Mouse (Mus musculus): ENCODE results near the gene Ccr1l1.

Ccr1l1 gene

DNA sequence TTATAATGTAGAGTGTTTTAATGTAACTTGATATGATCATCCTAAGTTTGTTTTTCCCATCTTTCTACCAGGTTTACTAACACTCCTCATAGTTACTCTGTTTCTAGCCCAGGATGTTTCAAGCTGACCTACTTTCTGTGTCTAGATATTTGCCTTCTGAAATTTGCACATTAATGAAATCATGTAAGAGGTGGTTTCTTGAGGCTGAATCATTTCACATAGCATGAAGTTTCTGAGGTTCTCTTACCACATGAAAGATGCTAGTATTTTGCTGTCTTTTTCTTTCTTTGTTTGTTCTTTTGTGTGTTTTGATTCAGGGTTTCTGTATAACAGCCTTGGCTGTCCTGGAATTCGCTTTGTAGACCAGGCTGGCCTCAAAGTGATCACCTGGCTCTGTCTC lies 18.0 kb downstream of the Ccr1l1 start:
- DNase-seq (ENCODE audit: low spot score in 2 of 2) = no peak

DNA sequence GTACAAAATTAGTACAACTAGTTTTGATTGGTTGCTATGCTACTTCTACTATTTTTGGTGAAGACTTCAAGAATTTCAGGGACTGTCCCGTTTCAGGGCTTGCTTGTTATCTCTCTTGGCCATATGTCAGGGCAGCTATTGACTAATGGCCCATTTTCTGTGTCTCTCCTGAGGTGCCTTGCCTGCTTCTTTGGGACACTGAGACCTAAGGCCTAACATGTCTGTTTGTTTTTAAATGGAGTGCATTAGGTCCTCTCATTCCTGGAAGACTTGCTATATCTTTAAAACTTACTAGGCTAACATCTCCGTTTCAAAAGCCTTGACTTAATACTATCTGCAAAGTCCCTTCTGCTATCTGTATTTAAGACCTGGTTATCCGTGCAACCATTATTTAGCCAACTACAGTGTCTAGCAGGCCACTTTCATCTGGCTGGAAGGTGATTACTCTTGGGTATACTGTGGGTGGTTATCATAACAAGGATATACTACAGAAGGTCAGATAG lies 20.2 kb downstream of the Ccr1l1 start:
- no peak for DNase-seq (ENCODE audit: low spot score in 2 of 2)

DNA sequence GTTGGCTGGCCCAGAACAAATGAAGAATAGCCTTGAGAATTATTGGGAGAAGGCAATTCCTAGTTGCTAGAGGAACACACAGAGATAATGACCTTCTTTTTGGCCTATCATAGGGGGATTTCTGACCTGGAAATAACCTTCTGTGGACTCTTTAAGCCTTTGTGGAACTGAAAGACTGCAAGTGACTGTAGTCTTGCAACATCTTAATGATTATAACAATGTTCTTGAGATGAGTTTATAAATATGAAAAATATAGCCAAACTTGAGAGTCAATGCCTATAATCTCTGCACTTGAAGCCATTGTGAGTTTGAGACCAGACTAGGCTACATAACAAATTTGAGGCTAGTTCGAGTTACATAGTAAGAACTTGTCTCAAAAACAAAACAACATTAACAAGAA lies 21.3 kb downstream of the Ccr1l1 start:
- DNase-seq (ENCODE audit: low spot score in 2 of 2) = no peak

DNA sequence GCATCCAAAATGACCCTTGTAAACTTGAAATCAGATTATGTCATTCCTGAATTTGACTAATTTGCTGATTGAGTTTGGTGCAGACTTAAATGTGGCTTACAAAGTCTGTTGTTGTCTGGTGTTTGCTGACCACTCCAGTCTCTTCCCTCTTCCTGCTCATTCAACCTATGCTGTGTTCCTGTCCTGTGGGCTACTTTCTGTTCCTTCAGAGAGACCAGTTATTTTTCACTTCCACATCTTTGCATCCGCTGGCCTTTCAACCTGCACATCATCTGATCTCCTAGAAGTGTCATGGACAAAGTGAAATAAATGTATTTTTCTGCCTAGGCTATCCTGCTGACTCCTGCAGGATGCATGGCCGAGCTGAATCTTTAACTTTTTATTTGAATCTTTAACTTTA lies 24.7 kb downstream of the Ccr1l1 start:
- no peak for DNase-seq (ENCODE audit: low spot score in 2 of 2)

DNA sequence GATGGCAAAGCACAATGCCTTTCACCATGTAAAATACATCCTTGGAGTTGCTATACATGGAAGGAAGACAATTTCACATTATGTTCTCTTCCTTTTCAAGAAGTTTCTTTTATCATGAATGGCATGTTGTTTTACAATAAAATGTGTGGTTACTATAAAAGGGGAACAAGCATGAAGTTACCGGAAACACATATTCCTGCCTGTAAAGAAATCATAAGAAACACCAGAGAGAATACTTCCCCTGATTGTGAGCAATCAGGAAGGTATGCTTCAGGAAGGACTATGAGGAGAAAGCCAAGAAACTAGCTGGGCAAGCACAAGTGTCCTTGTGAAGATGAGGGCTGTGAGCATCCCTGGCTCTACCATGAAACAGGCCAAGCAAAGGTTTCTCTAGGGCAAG lies 27.0 kb downstream of the Ccr1l1 start:
- no peak for DNase-seq (ENCODE audit: low spot score in 2 of 2)

DNA sequence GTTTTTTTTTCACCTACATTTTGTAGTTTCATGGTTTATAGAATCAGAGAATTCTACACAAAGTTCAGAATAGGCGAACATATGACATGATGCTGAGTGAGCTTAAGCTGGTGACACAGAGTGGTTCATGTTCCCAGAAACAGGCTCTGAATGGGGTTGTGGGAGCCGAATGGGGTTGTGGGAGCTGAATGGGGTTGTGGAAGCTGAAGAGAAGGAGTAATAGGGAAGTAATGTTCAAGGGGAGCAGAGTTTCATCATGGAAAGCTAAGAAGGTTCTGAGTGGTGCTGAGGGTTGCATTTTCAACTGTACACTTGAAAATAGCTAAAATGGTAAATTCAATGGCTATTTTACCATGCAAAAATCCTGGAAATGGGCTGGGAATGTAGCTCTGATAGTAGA lies 28.8 kb downstream of the Ccr1l1 start:
- no peak for DNase-seq (ENCODE audit: low spot score in 2 of 2)

DNA sequence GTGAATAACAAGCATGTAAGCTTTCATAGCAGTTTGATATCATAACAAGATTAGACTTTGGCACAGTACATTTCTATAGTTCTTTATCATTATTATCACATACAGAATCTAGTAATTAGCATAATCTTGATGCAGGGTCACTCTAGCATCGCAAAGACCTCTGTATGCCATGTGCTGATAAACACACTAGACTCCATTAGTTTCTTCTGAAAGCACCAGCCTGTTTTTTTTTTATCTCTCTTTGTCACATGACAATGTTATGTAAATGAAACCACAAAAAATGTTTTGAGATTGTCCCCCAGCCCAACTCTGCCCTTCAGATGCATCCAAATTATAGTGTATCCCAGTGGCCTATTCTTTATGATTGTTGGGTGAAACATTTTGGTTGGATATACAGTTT lies 30.4 kb downstream of the Ccr1l1 start:
- DNase-seq (ENCODE audit: low spot score in 2 of 2) = no peak

DNA sequence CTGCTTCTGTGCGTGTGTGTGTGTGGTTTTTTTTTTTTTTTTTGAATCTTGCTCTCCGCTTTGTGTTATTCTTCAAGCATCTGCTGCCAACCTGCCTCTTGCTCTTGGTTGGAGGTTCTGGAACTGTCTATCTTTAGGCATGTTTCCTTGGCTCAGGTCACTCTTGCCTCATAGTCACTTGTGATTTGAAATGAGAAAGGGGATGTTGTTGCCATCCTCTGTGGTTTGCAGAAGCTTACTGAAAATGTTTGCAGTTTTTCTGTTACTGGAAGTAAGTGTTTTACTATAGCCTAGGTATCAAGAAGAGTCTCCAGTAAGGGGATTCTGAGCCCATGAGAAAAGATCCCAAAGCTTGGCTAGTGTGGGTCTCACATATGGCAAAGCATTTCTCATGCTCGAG lies 36.2 kb downstream of the Ccr1l1 start:
- DNase-seq (ENCODE audit: low spot score in 2 of 2) = no peak

DNA sequence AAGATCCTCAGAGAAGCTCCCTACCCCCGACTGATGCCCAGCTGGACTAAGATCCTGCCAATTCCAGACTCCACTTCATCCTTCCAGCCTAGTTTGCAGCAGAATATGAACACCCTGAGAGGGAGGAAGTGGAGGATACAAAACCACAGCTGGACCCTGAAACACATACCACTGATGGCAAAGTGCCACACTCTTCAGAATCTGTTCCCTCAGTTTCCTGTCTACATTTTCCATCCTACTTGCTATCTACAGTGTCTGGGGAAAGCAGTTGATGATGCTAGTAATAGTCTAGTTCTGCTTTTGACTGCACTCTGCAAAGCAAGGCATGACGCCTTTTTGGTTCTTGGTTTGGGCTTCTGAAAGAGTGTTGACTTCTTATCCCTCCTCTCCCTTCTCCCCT lies 36.9 kb downstream of the Ccr1l1 start:
- DNase-seq (ENCODE audit: low spot score in 2 of 2) = peak; percentile 38 to 63

DNA sequence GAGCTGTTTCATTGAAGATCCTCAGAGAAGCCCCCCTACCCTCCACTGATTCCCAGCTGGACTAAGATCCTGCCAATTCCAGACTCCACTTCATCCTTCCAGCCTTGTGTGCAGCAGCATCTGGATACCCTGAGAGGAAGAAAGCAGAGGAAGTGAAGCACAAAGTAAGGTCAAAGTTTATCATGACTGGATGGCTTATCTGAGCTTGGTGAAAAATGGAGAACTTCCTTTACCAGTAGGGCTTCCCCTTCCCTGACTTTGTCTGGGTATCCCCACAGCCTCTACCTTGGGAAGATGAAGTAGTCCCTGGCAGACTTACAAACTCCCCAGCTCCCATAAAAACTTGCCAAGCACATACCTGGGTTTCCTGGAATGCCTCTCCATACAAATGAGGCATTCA lies 37.6 kb downstream of the Ccr1l1 start:
- DNase-seq (ENCODE audit: low spot score in 2 of 2) = no peak

DNA sequence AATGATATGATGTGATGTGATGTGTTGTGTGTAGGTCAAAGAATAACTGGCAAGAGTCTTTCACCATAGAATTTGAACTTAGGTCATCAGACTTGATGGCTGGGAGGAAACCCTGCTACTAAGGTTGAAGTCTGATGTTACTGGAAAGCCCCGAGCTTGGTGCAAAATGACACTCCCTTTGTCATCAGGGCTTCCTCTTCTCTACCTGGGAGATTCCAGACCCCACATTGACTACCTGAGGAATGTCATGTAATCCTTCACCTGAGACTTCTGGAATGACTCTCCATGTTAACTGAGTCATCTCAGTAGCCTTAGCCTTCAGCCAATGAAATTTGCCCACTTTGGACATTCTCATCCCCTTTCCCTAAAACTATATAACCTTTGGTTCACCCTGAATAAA lies 38.0 kb downstream of the Ccr1l1 start:
- DNase-seq (ENCODE audit: low spot score in 2 of 2) = no peak

DNA sequence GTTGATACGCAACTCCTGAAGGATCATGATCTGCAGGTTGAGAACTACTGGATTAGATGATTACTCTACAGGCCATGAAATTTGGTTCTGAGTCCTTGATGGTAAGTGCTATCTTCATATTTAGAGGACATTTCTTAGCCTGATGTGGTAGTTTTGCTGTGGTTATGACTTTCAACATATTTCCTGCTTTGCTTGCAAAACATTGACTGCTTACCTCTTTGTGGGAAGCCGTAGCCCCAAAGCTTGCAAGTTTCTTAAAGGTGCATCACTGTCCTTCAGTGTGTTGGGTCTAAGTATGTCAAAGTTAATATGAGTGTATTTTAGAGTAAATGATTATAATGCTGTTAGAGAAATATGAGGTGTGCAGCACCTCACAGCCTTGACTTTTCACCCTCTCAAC lies 40.2 kb downstream of the Ccr1l1 start:
- DNase-seq (ENCODE audit: low spot score in 2 of 2) = no peak

DNA sequence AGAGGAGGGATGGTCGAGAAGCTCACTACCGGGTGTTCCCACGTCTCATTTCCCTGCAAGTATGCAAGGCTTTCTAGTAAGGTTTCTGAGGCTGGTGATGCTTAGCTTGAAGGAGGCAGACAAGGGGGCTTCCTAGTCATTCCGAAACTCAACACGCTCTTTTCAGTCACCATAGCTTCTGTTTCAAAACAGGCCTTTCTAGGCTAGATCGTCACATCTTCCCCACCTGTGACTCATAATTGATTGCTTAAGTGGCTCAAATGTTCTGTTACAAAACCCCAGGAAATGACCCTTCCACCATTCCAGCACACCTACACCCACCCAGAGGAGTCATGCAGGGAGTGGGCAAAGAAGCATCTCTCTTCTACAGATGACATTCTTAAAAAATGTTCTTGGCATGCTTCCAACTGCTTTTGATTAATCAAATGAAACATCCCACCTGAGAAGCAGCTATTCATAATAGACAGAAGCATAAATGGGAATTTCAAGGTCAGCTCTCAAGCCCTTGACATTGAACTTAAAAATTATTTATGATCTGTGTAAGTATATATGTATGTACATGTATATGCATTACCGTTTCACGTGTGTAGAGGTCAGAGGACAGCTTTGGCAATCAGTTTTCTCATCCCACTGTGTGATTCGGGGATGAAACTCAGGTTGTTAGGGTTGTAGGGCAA lies 41.5 kb downstream of the Ccr1l1 start:
- no peak for DNase-seq (ENCODE audit: low spot score in 2 of 2)

DNA sequence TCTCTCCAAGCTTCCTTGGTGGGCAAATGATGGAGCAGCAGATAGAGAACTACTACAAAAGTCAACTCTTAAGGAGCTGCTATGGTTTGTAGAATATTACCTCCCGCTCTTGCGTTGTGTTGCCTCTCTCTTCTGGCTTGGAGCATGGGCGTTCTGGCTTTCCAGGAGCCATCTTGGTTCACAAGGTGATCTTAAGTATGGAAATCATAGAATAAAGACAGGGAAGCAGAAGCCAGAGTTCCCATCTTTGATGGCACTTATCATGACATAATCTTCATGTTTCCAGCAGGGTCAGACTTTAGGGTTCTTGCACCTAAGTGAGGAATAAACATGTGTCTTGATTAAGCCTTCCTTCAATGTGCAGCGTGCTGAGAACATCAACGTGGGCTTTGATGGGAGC lies 42.4 kb downstream of the Ccr1l1 start:
- DNase-seq (ENCODE audit: low spot score in 2 of 2) = no peak

DNA sequence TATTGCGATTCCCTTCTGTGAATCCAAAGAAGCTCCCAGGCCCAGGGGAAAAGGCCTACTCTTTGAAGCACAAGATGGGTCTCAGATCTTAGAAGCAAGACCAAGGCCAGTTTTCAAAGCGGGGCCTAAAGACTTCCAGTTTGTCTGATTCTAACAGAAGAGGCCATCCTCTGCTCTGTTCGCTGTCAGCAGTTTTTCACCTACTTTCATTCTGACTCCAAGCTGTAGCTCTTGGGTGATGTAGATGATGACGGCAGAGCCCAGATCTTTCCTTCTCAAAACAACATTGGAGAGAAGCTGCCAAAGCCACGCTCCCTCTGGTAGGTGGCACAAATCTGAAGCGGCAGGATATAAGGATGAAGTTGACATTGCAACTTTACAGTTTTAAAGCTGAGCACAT lies 42.9 kb downstream of the Ccr1l1 start:
- DNase-seq (ENCODE audit: low spot score in 2 of 2) = no peak

DNA sequence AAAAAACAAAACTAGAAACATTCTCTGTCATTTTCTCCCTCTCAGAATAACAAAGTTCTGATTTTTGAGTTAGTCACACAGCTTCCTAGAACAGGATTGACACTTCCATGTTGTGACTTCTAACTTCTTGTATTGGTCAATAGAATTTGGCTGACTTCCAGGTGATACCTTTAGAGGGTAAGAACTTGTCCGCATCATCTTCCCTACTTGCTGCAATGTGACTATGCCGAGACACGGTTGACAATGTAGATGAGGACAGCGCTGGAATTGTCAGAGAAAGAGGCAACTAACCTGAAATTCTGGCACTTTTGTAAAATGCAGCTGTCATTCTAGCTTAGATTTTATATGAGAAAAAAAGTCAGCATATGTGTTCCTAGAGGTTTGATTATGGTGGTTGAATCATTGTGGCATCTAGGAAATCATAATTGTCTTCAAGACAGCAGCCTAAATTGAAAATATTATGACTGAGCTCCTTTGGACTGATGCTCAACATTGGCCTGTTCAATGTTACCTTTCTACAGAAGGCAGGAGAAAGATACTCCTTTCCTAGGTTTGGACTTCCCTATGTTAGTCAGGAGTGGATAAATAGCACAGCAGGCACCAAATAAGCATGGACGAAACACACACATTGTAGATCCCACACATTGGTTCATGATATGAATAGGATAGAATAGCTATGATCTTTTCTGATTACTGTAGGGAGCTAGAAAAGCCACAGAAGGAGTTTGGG lies 44.3 kb downstream of the Ccr1l1 start:
- no peak for DNase-seq (ENCODE audit: low spot score in 2 of 2)

DNA sequence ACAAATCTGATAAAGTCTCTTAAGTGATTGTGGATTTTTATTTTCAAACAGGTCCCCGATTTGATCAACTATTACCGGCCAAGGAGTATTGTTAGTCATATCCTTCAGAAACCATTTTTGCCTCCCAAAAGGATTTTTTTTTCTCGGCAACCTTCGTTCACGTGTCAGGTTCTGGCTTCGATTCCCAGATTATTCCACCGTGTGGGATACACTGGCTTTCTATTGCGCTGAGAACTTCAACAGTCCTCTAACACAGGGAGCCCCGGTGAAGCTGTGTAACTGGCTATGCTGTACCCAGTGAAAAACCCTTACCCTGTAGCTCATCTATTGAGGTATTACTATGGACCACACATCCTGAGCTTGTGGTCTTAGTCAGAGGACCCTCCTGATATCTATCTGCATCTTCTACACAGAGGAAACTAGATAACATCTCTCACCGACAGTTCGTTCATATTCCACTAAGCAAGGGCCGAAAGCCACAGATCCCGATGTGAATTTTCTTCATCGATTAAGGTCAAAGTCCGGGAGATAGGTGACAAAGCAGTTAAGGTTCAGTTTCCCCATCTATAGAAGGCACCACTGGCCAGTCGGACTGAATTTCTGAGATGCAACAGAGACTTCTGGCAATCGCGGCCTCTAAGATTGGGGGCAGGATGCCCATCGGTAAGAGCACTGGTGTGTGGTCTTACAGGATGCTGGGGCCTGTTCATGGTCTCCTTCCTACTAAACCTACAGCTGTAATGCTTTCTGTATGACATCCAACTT lies 45.1 kb downstream of the Ccr1l1 start:
- DNase-seq (ENCODE audit: low spot score in 2 of 2) = no peak

DNA sequence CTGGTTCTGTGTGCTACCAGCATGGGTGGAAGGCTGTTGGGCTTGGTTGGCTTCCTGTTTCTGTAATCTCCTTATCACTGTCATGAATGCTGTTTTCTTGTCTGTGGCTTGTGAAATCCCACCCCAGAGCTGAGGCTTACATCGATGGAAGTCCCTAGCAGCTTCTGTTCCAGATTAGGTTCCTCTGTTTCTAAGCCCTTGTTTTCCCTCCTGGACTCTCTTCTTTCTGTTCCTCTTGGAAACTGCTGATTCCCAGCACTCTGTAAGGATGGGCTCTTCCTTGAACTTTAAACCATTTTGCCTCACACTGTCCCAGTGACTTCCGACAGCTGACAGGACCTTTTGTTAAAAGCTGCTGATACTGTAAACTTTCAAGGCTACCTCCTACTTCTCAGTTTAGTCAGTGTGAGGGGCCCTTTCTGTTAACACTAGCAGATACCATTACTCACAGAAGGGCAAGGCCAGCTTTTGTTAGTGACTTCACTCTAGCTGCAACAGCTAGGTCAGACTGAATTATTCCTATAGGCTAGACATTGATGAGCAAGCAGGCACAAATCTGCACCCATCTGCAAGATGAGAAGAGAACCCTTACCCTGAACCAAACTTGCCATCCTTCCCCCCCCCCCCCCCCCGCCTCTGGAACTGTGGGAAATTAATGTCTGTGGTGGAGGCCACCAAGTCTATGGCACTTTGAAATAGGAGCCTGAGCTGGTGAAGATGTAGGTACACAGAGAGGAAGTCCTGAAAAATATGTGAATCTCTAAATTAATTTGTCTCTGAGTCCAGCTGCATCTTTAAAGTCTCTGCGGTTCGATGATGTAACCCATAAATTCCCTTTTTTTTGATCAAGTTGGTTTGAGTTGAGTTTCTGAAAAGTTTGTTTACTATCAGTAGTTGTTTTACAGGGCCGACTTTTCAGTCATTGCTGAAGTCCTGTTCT lies 46.2 kb downstream of the Ccr1l1 start:
- peak; percentile 31 to 77 for DNase-seq (ENCODE audit: low spot score in 2 of 2)

DNA sequence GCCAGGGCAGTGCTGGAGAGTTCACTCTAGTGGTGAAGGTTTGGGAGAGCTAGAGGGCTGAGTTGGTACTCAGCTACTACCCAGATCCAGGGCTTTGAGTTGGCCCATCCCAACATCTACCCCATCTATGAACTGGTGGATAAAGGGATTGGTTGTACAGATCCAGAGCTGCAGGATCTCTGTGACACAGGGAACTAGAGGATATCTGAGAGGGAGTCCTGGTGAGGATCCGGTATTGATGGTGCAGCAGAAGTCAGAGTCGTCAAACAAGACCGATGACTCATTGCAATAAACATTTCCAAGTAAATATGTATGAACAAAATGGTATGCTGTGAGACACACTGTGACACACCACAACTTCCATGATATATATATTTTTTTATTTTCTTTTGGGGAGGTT lies 47.3 kb downstream of the Ccr1l1 start:
- DNase-seq (ENCODE audit: low spot score in 2 of 2) = no peak

DNA sequence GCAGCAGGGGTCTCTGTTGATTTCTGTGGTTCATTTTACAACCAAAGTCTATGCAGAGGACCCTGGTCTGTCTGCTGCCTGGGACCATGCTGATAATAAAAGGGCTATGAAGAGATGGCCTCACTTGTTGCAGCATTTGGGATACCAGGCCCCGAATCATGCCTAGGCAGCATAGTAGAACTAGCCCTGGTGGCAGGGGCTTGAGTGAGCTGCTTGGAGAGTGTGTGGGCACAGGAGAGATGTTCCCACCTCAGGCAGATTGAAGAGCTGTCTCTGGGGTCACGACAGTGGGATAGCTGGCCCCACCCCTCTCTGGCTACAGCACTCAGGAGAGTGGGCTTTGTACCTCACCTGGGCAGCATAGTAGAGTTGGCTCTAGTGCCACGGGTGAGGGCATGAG lies 47.7 kb downstream of the Ccr1l1 start:
- no peak for DNase-seq (ENCODE audit: low spot score in 2 of 2)

DNA sequence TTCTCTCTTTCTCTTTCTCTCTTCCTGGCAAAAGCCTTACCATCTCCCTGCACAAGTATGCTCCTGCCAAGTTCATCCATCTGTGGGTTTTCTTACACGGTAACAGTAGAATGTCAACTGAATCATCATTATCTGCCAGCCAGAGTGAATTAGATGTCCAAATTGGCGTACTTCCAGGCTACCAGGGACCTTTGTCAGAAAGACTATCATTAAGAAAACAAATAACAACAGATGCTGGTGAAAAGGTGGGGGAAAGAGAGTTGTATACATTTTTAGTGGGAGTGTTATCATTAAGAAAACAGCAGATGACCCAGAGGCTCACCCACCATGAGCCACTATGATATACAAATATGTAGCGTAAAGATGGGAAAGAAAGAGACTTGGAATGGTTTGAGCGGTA lies 48.3 kb downstream of the Ccr1l1 start:
- DNase-seq (ENCODE audit: low spot score in 2 of 2) = no peak

DNA sequence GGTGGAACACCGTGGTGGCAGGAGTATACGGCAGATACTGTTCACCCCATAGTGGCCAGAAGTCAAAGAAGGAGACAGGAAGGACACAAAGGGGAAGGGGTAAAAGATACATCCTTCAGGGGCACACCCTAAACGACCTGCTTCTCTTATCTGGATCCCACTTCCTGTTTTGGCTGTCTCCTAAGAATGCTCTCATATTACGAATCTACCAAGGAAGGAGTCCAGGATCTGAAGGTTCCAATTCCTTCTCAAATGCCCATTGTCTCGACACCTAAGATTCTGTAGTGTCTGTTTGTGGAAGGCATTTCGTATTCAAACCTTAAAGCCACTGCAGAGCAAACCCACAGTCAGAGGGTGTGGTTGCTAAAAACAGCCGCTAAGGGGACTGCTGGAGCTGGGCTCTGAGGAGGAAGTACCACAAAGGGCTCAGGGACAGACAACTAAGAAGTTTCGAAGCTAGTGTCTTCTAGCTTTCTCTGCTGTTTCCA lies 49.4 kb downstream of the Ccr1l1 start:
- DNase-seq (ENCODE audit: low spot score in 2 of 2) = peak; percentile 55 to 61
